Mouse (Mus musculus) forebrain, embryonic 10.5 days (tissue): Measurements from ENCODE around the gene Kcnt1. TPM values are rescaled to one million over a fixed set of nuclear protein-coding genes. Genes with fewer than 3 reads are reported as not detected.

ENCODE experiments used
- DNase-seq: peaks from one replicate; pipeline ENCODE4 v3.0.0-alpha.2; 2017; ENCODE audit warnings: low spot score; ENCODE audit errors: extremely low spot score
- H3K27ac ChIP-seq: fragments of 300-500 bp; sonication (generic); 2 replicates; pipeline ENCODE4 v1.5.1; 2016; ENCODE audit warnings: mild to moderate bottlenecking
- H3K27me3 ChIP-seq: fragments of 300-500 bp; sonication (generic); 2 replicates; pipeline ENCODE4 v1.6.1; 2016; ENCODE audit warnings: mild to moderate bottlenecking; ENCODE audit not compliant: poor library complexity, severe bottlenecking
- H3K36me3 ChIP-seq: fragments of 300-500 bp; sonication (generic); replicated peaks from 2 replicates; pipeline ENCODE4 v1.6.1; 2016; ENCODE audit warnings: mild to moderate bottlenecking, moderate library complexity
- H3K4me1 ChIP-seq: fragments of 300-500 bp; sonication (generic); 2 replicates; pipeline ENCODE4 v1.6.1; 2016
- H3K4me3 ChIP-seq: fragments of 300-500 bp; sonication (generic); 2 replicates; pipeline ENCODE4 v1.5.1; 2016; ENCODE audit warnings: mild to moderate bottlenecking, moderate library complexity
- H3K9me3 ChIP-seq: fragments of 300-500 bp; sonication (generic); 2 replicates; pipeline ENCODE4 v1.6.1; 2016; ENCODE audit warnings: mild to moderate bottlenecking, moderate library complexity
- WGBS: fragments of 180-500 bp; shearing (Covaris S2); methylation state at CpG from one replicate; pipeline ENCODE4 v1.1.7; 2016; 5-methylcytosine and 5-hydroxymethylcytosine counted together
- polyA plus RNA-seq: library from polyadenylated mRNA; unstranded; fragments of >200 nt; fragmentation: Nextera tagmentation; extraction: Ambion mirVana; gene quantifications from 2 replicates; pipeline ENCODE4 v1.2.1, GENCODE M21; 2016

The Kcnt1 gene
- polyA plus RNA-seq, 1 experiment from 2014 or later, result 0.40 TPM

DNA sequence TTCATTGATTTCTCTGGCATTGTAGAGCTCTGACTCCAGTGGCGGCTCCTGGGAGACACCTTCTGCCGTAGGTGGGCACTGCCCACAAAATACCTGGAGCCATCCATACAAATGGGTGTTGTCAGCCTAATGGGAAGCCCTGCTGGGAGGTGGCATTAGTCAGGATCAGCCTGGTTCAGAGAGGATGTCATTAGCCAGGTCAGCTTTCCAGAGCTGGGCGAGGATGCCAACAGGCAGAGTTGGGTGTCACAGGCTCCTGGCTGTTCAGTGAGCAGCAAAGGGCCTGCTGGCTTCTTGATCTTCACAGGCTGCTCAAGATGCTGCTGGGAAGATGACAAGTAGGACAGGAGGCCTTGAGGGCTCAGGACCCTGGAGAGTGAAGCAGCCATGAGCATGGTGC is 21.2 kb downstream of the Kcnt1 start:
- DNase-seq, result no peak
- H3K9me3 ChIP-seq, result no peaks in the 10 kb centered on the region
- H3K36me3 ChIP-seq, result no peaks in the 10 kb centered on the region
- no peak overlapping the region for H3K27ac ChIP-seq
- H3K27me3 ChIP-seq, result peaks cover 1% of the 10 kb centered on the region; the same call in 1 of the 2 replicates
- no peak overlapping the region for H3K4me3 ChIP-seq
- 81% methylated on average over 3 of the region's 3 CpGs for WGBS
- H3K4me1 ChIP-seq, result no peaks in the 10 kb centered on the region

DNA sequence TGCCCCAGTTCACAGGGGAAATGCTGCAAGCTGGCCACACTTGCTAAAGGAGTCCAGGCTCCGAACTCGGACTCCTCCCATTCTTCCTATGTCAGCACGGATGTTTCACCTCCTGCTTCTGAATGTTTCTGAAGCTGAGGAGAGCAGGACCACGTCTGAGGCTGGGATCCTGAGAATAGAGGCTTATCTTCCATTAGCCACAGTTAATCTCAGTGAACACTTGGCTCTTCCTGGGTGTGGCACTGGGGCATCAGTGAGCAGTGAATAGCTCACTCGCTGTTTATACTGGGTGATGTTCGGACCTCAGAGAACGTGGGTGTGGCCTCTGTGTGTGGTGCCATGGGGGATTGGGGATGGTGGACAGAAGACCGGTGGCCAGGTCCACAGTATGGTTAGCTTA is 23.7 kb downstream of the Kcnt1 start:
- no peak for DNase-seq
- no peak overlapping the region for H3K27ac ChIP-seq
- 76% methylated on average over 8 of the region's 8 CpGs for WGBS

GRCm38 (mm10) chr2:25888144-25888543 is 24.6 kb downstream of the Kcnt1 start:
- H3K27me3 ChIP-seq, result no peaks in the 10 kb centered on the region
- H3K4me3 ChIP-seq, result no peak overlapping the region
- H3K27ac ChIP-seq, result no peak overlapping the region
- 73% methylated on average over 5 of the region's 5 CpGs for WGBS
- no peaks in the 10 kb centered on the region for H3K9me3 ChIP-seq
- no peaks in the 10 kb centered on the region for H3K36me3 ChIP-seq
- no peak for DNase-seq
- no peaks in the 10 kb centered on the region for H3K4me1 ChIP-seq

More for the DNA sequence above, 23.7 kb downstream of the Kcnt1 start:
- Histone ChIP-seq H3K4me1 (no peaks in the 10 kb centered on the region), H3K4me3 (no peak overlapping the region), H3K9me3 (no peaks in the 10 kb centered on the region), H3K27me3 (no peaks in the 10 kb centered on the region), H3K36me3 (no peaks in the 10 kb centered on the region)

DNA sequence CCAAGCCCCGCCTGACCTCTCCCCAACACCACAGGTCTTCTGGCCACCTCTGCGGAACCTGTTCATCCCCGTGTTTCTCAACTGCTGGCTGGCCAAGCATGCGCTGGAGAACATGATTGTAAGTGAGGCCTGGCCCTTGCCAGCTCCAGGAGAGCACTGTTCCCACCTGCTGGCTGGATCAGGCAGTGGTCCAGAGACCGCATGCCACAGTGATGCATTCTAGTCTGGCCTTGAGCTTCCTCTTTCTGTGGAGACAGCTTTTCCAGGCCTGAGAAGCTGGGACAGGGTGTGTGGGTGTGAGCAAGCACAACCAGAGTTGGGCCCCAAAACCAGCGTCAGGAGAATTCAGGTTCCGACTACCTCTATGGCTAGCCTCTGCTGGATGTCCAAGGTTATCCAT is 28.9 kb downstream of the Kcnt1 start:
- H3K36me3 ChIP-seq, result no peaks in the 10 kb centered on the region
- H3K4me1 ChIP-seq, result peaks cover 5% of the 10 kb centered on the region; the same call in 1 of the 2 replicates
- no peak overlapping the region for H3K4me3 ChIP-seq
- no peaks in the 10 kb centered on the region for H3K27me3 ChIP-seq
- no peak overlapping the region for H3K27ac ChIP-seq
- WGBS, result 85% methylated on average over 7 of the region's 7 CpGs
- DNase-seq, result no peak
- no peaks in the 10 kb centered on the region for H3K9me3 ChIP-seq

GRCm38 (mm10) chr2:25898970-25899369 is 35.4 kb downstream of the Kcnt1 start:
- H3K4me1 ChIP-seq, result peaks cover 2% of the 10 kb centered on the region; the same call in 1 of the 2 replicates
- no peaks in the 10 kb centered on the region for H3K27me3 ChIP-seq
- H3K9me3 ChIP-seq, result no peaks in the 10 kb centered on the region
- H3K4me3 ChIP-seq, result no peak overlapping the region
- DNase-seq, result no peak
- WGBS, result 85% methylated on average over 9 of the region's 9 CpGs
- no peaks in the 10 kb centered on the region for H3K36me3 ChIP-seq
- H3K27ac ChIP-seq, result no peak overlapping the region

DNA sequence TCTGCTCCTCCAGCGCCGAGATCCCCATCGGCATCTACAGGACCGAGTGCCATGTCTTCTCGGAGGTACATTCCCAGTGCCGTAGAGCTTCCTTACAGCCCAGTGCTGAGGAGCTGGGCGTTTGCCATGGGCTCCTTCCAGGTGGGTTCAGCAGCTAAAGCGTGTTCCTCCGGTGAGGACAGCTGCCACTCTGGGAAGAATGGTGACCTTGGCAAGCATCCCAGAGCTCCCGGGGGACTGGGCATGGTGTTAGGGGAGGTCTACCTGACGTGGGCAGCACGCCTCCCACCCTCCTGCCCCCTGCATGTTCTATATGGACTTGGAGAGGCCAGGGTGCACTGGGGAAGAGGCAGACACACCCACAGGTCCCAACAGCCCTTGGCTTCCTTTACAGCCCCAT is 46.3 kb downstream of the Kcnt1 start:
- H3K36me3 ChIP-seq, result no peaks in the 10 kb centered on the region
- no peaks in the 10 kb centered on the region for H3K4me1 ChIP-seq
- H3K27ac ChIP-seq, result 0 out of 2 replicates have a peak overlapping the region, but pooled peaks have one; percentile 21
- DNase-seq, result no peak
- no peak overlapping the region for H3K4me3 ChIP-seq
- no peaks in the 10 kb centered on the region for H3K9me3 ChIP-seq
- H3K27me3 ChIP-seq, result no peaks in the 10 kb centered on the region
- 88% methylated on average over 12 of the region's 12 CpGs for WGBS

DNA sequence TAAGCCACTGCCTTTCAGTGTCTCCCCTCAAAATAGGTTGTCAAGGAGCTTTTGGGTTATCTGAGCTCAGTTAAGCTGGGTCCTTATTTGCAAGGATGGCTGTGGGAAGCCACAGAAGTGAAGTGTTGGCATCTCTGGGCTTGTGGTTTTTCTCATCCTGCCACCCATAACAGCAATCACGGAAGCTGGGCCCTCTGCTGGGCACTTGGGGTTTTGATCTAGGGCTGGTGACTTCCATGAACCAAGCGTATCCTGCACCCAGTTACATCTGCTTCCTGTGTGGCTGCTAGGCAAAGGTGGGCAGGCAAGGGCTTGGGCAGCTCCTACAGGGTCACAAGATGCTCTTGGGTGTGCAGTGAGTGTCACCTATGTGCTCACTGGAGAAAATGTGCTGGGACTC is 49.7 kb downstream of the Kcnt1 start:
- Histone ChIP-seq H3K4me1 (no peaks in the 10 kb centered on the region), H3K27me3 (no peaks in the 10 kb centered on the region), H3K4me3 (no peak overlapping the region), H3K36me3 (no peaks in the 10 kb centered on the region), H3K9me3 (no peaks in the 10 kb centered on the region), H3K27ac (no peak overlapping the region)
- 55% methylated on average over 2 of the region's 2 CpGs for WGBS
- DNase-seq, result no peak

DNA sequence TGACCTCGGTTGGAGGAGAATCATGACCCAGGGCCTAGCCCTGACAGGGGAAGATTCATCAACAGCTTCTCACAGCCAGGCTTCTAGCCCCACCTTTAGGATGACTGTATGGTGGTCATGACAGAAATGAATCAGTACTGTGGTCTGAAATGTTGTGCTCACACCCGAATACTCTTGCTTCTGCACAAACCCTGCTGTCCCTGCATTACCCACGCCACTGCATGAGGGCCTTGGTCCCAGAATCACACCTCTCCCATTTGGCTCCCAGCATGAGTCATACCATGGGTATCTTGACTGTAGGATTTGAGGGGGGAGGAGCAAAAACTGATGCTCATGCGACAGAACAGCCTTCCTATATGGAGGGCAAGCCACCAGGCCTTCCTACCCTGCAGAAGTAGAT is 50.7 kb downstream of the Kcnt1 start:
- H3K36me3 ChIP-seq, result no peaks in the 10 kb centered on the region
- no peak overlapping the region for H3K27ac ChIP-seq
- no peaks in the 10 kb centered on the region for H3K9me3 ChIP-seq
- no peaks in the 10 kb centered on the region for H3K4me1 ChIP-seq
- H3K27me3 ChIP-seq, result no peaks in the 10 kb centered on the region
- DNase-seq, result no peak
- no peak overlapping the region for H3K4me3 ChIP-seq
- WGBS, result 89% methylated on average over 4 of the region's 4 CpGs

DNA sequence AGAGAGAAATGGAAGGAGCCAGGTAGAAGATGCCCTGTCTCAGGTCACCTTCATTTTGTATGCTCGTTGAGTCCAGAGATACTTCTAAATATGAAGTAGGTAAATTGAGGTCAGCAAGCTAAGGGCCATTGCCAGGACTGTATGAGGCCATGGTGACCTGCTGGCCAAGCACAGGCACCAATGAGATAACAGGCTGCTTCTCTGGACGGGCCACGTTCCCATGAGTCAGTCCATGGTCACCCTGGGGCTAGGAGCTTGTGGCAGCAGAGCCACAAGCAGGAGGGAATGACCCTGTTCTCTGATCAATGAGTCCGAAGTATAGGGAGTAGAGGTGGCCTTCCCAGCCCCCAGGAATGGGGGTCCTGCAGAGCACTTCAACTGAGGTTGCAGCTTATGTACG is 51.3 kb downstream of the Kcnt1 start:
- H3K4me3 ChIP-seq, result no peak overlapping the region
- no peaks in the 10 kb centered on the region for H3K9me3 ChIP-seq
- no peak overlapping the region for H3K27ac ChIP-seq
- H3K4me1 ChIP-seq, result no peaks in the 10 kb centered on the region
- H3K27me3 ChIP-seq, result no peaks in the 10 kb centered on the region
- WGBS, result 85% methylated on average over 5 of the region's 5 CpGs
- no peaks in the 10 kb centered on the region for H3K36me3 ChIP-seq
- DNase-seq, result no peak

DNA sequence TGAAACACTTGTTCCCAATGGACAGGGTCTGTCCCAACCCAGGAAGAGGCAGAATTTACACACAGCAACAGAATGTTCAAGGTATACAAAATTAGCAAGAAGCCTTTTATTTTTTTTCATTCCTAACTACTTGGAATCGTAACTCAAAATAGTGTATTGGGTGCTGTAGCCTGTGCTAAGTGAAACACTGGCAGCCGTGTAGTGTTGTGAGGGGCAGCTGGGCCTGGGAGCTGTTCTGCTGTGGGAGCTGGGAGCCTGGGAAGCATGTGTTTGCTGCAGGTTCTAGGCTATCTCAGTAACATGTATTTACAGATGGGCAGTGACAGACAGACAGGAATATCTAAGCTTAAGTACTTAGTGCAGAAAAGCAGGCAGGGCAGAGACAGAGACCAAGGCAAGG is 54.9 kb downstream of the Kcnt1 start:
- Histone ChIP-seq H3K36me3 (peaks cover 14% of the 10 kb centered on the region), H3K4me3 (no peak overlapping the region), H3K27ac (no peak overlapping the region), H3K9me3 (no peaks in the 10 kb centered on the region), H3K4me1 (peaks cover 3% of the 10 kb centered on the region; the same call in 1 of the 2 replicates), H3K27me3 (no peaks in the 10 kb centered on the region)
- 91% methylated on average over 2 of the region's 2 CpGs for WGBS
- no peak for DNase-seq

DNA sequence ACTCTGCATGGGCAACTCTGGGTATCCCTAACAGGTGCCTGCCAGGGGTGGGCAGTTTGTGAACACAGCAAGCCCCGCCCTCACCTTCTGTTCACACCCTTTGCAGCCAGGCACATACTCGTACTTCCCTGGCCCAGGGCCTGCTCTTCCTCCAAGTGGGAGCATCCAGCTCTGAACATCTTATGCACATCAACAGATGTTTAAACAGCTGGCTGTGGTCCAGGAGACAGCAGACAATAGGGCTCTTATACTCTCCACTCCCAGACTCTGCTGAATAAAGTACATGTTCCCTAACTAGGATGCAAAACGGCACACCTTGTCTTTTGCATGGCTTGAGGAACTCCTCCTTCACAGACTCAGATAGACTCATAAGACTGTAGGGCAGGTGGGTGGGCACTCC is 56.4 kb downstream of the Kcnt1 start:
- Histone ChIP-seq H3K4me3 (no peak overlapping the region), H3K36me3 (peaks cover 30% of the 10 kb centered on the region), H3K9me3 (no peaks in the 10 kb centered on the region), H3K27ac (no peak overlapping the region), H3K4me1 (peaks cover 3% of the 10 kb centered on the region; the same call in 1 of the 2 replicates), H3K27me3 (no peaks in the 10 kb centered on the region)
- 68% methylated on average over 3 of the region's 3 CpGs for WGBS
- DNase-seq, result no peak

- no peak for DNase-seq
- WGBS, result 78% methylated on average over 2 of the region's 2 CpGs
These were observed 60.3 kb downstream of the Kcnt1 start for GRCm38 (mm10) chr2:25923799-25924198.

DNA sequence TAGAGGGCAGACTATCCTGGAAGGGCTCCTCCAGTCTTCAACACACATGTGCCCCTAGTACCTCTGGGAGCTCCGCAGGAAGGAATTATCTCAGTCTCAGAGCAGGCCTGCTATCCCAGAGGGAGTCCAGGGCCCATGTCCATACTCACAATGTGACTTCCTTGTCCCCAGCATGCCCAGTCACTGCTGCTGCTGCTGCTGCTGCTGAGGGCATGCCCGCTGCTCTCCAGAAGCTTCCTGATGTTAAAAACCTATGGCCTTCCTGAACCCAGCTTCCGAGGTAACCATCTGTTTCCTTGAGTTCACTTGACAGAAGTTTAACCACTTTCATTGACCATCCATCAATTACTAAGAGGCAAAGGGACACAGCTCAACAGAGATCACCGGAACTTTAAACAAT is 61.4 kb downstream of the Kcnt1 start:
- WGBS, result 89% methylated on average over 4 of the region's 4 CpGs

More at GRCm38 (mm10) chr2:25923799-25924198, 60.3 kb downstream of the Kcnt1 start:
- H3K4me3 ChIP-seq, result no peak overlapping the region
- H3K36me3 ChIP-seq, result peaks cover 68% of the 10 kb centered on the region
- no peak overlapping the region for H3K27ac ChIP-seq
- H3K4me1 ChIP-seq, result peaks cover 3% of the 10 kb centered on the region; the same call in 1 of the 2 replicates
- H3K27me3 ChIP-seq, result no peaks in the 10 kb centered on the region
- H3K9me3 ChIP-seq, result no peaks in the 10 kb centered on the region

GRCm38 (mm10) chr2:25927821-25928220 is 64.3 kb downstream of the Kcnt1 start:
- H3K27ac ChIP-seq, result no peak overlapping the region
- H3K27me3 ChIP-seq, result no peaks in the 10 kb centered on the region
- DNase-seq, result no peak
- no peaks in the 10 kb centered on the region for H3K9me3 ChIP-seq
- 94% methylated on average over 7 of the region's 7 CpGs for WGBS
- no peak overlapping the region for H3K4me3 ChIP-seq
- no peaks in the 10 kb centered on the region for H3K4me1 ChIP-seq
- H3K36me3 ChIP-seq, result peaks cover 96% of the 10 kb centered on the region

More for the DNA sequence above, 61.4 kb downstream of the Kcnt1 start:
- peaks cover 79% of the 10 kb centered on the region for H3K36me3 ChIP-seq
- H3K27me3 ChIP-seq, result no peaks in the 10 kb centered on the region
- H3K27ac ChIP-seq, result no peak overlapping the region
- no peak for DNase-seq
- H3K9me3 ChIP-seq, result no peaks in the 10 kb centered on the region
- H3K4me3 ChIP-seq, result no peak overlapping the region
- H3K4me1 ChIP-seq, result peaks cover 3% of the 10 kb centered on the region; the same call in 1 of the 2 replicates
